ENCODE assay signal across 8 mouse cellular contexts in the genomic region with DNA sequence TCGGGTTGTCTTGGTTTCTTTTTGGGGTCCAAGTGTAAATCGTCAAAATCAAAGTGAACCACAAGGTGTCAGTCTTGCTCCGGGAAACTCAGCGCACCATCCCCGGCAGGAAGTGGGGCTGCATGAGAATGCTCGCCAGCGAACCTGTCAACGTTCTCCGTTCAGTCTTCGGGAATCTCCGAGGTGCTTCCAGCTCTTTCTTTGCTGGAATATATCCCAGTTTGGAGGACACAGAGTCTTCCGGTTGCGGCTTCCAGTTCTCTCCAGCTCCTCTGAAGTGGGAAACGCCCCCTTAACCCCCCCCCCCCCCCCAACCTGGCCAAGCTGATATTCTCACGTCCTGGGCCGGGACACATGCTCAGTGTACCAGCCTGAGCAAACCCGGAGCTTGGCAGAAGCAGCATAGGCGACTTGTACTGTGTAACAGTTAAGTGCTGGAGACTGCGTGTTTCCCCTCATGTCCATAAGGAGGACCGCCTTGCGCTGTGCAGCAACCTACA. TPM values are rescaled to one million over a fixed set of nuclear protein-coding genes. Genes with fewer than 3 reads are reported as not detected.
DNase-seq lines count a peak whose midpoint lies in the region; ATAC-seq and TF ChIP-seq lines count a peak whose summit lies in the region.

No protein-coding gene starts in this region.

- DNase-seq in heart, postnatal 4 days = peak; percentile 84
- peak; percentile 62 to 82 for DNase-seq in layer of hippocampus, adult 2 months (ENCODE audit: low spot score in 2 of 2)
- peak; percentile 67 for DNase-seq in lung, adult 2 months
- peak; percentile 77 for DNase-seq in thymus, postnatal 0 days (ENCODE audit: low spot score)

- TF ChIP-seq EP300 in ES-Bruce4 (IDR thresholded peaks at IDR 0.05; ENCODE audit: insufficient read depth, low read depth, low read length) = no peak

- H3K27me3 ChIP-seq in ES-Bruce4 (ENCODE audit: control insufficient read depth, insufficient read depth, low read length, poor library complexity, severe bottlenecking) = no peaks in the 10 kb centered on the region
- no peaks in the 10 kb centered on the region for H3K27me3 ChIP-seq in forebrain, embryonic 16.5 days (replicated peaks; ENCODE audit: control insufficient read depth, insufficient read depth, low read length)

- peak overlapping the region; percentile 15; the same call in 1 of the 2 replicates for H3K9ac ChIP-seq in ES-Bruce4 (ENCODE audit: low read depth, poor library complexity, severe bottlenecking)
- peak overlapping the region; percentile 30; the same call in 1 of the 2 replicates for H3K9ac ChIP-seq in forebrain, embryonic 16.5 days (replicated peaks; ENCODE audit: low read depth, low read length)

- H3K4me2 ChIP-seq in forebrain, embryonic 16.5 days (ENCODE audit: low read length) = peak overlapping the region; percentile 65

- 7% methylated on average over 21 of the region's 21 CpGs for WGBS in forebrain, embryonic 16.5 days
- WGBS in lung, adult 2 months = 5% methylated on average over 21 of the region's 21 CpGs

- H3K4me3 ChIP-seq in ES-Bruce4 (ENCODE audit: low read depth, low read length) = peak overlapping the region; percentile 59
- H3K4me3 ChIP-seq in forebrain, embryonic 16.5 days (replicated peaks; ENCODE audit: low read length) = peak overlapping the region; percentile 37
- H3K4me3 ChIP-seq in layer of hippocampus, adult 2 months = peak overlapping the region; percentile 49
- peak overlapping the region; percentile 10 for H3K4me3 ChIP-seq in lung, adult 2 months (replicated peaks; ENCODE audit: extremely low read depth, low read depth, low read length)

- peak; percentile 72 for TF ChIP-seq CTCF in ES-Bruce4 (IDR thresholded peaks at IDR 0.05; ENCODE audit: low read depth, low read length)
- TF ChIP-seq CTCF in layer of hippocampus, adult 2 months (conservative IDR thresholded peaks at IDR 0.05) = peak; percentile 81
- peak; percentile 78 for TF ChIP-seq CTCF in lung, adult 2 months (IDR thresholded peaks at IDR 0.05; ENCODE audit: insufficient read depth, low read length)

- no peak overlapping the region for H3K27ac ChIP-seq in ES-Bruce4 (ENCODE audit: insufficient read depth, low read length)
- no peak overlapping the region for H3K27ac ChIP-seq in forebrain, embryonic 16.5 days (ENCODE audit: low read length)
- no peak overlapping the region for H3K27ac ChIP-seq in layer of hippocampus, adult 2 months

- H3K36me3 ChIP-seq in ES-Bruce4 (ENCODE audit: control insufficient read depth, insufficient read depth, low read length, poor library complexity, severe bottlenecking) = peaks cover 6% of the 10 kb centered on the region
- peaks cover 3% of the 10 kb centered on the region; the same call in 1 of the 2 replicates for H3K36me3 ChIP-seq in forebrain, embryonic 16.5 days (ENCODE audit: control insufficient read depth, insufficient read depth)

- peak; percentile 82; the same call in 1 of the 2 replicates for ATAC-seq in cerebellum, adult (ENCODE audit: insufficient number of reproducible peaks, low FRiP score, low TSS enrichment)
- ATAC-seq in forebrain, embryonic 16.5 days = peak; percentile 89
- peak; percentile 72; the same call in 1 of the 2 replicates for ATAC-seq in neutrophil, adult 5-6 weeks (ENCODE audit: extremely low read depth, insufficient number of reproducible peaks, low FRiP score, poor library complexity, severe bottlenecking)

- H3K4me1 ChIP-seq in ES-Bruce4 (ENCODE audit: control insufficient read depth, insufficient read depth, low read length) = no peaks in the 10 kb centered on the region
- peaks cover 7% of the 10 kb centered on the region for H3K4me1 ChIP-seq in forebrain, embryonic 16.5 days (replicated peaks; ENCODE audit: control insufficient read depth, insufficient read depth, low read length)
- H3K4me1 ChIP-seq in lung, adult 2 months (ENCODE audit: control insufficient read depth, insufficient read depth, low read length) = peaks cover 2% of the 10 kb centered on the region

- TF ChIP-seq POLR2A in ES-Bruce4 (IDR thresholded peaks at IDR 0.05; ENCODE audit: insufficient read depth, low read length) = no peak
- no peak for TF ChIP-seq POLR2A in lung, adult 2 months (IDR thresholded peaks at IDR 0.05; ENCODE audit: borderline replicate concordance, extremely low read depth, low read depth, low read length)

- H3K9me3 ChIP-seq in ES-Bruce4 (replicated peaks; ENCODE audit: control insufficient read depth, insufficient read depth, low read length, poor library complexity, severe bottlenecking) = no peaks in the 10 kb centered on the region
- H3K9me3 ChIP-seq in forebrain, embryonic 16.5 days (ENCODE audit: control insufficient read depth, low read length) = no peaks in the 10 kb centered on the region

RNA-seq across cellular contexts. Expression of a gene that starts 10.3 kb away (rescaled TPM):
- not detected in 2 replicates for polyA plus RNA-seq in ES-Bruce4 (2011; ENCODE audit: insufficient read depth, insufficient read length, low read depth, missing spikeins)
- 0.54 and 0.60 TPM in 2 replicates for polyA plus RNA-seq in forebrain, embryonic 16.5 days (2015; fragmentation: Nextera tagmentation; extraction: Ambion mirVana)
- 1 to 10 TPM; 2.0 to 2.6 TPM for total RNA-seq in heart, postnatal 4 days (2021)
- total RNA-seq in layer of hippocampus, adult 2 months (2021) = 1 to 10 TPM; 1.2 to 1.3 TPM
- 17.8 and 18.1 TPM in 2 replicates for polyA plus RNA-seq in lung, adult 2 months (2012; rRNA removed)
- not detected in 2 replicates for total RNA-seq in neutrophil, adult 5-6 weeks (2017)
- polyA plus RNA-seq in thymus, postnatal 0 days (2015; fragmentation: Nextera tagmentation; extraction: Ambion mirVana) = 0.53 and 0.62 TPM in 2 replicates

RNA-seq across cellular contexts. Expression of a gene that starts 47.1 kb away (rescaled TPM):
- 217 and 240 TPM in 2 replicates for polyA plus RNA-seq in ES-Bruce4 (2011; ENCODE audit: insufficient read depth, insufficient read length, low read depth, missing spikeins)
- polyA plus RNA-seq in forebrain, embryonic 16.5 days (2015; fragmentation: Nextera tagmentation; extraction: Ambion mirVana) = 61.1 and 61.9 TPM in 2 replicates
- 10 to 100 TPM; 29.5 to 33.9 TPM for total RNA-seq in heart, postnatal 4 days (2021)
- total RNA-seq in layer of hippocampus, adult 2 months (2021) = 10 to 100 TPM; 28.2 TPM
- 5.3 and 8.8 TPM in 2 replicates for polyA plus RNA-seq in lung, adult 2 months (2012; rRNA removed)
- total RNA-seq in neutrophil, adult 5-6 weeks (2017) = 127 and 130 TPM in 2 replicates
- 75.4 and 75.6 TPM in 2 replicates for polyA plus RNA-seq in thymus, postnatal 0 days (2015; fragmentation: Nextera tagmentation; extraction: Ambion mirVana)

Comparison
In these comparisons a context has a peak if more than half of its experiments do, and no peak if none do; other contexts are left out.
1. RNA of a gene that starts 10.3 kb away (polyA plus RNA-seq): 17.8 to 18.1 TPM in lung, adult 2 months; 0.54 to 0.60 TPM in forebrain, embryonic 16.5 days, 0.53 to 0.62 TPM in thymus, postnatal 0 days and not detected in ES-Bruce4; every median in the first group is over 10 times any median in the second.
2. Peak in every context shown above with its lines, with median percentiles within 50 percentile points of each other: H3K4me3 ChIP-seq, CTCF ChIP-seq, ATAC-seq and DNase-seq.